Mouse (Mus musculus) stomach, postnatal 0 days (tissue): ENCODE results near the gene Gm16253.

ENCODE experiments used
- CTCF ChIP-seq: IDR thresholded peaks from 2 replicates; pipeline ENCODE4 v1.5.1; 2016; ENCODE audit warnings: antibody characterized with exemption, low read depth, mild to moderate bottlenecking, moderate library complexity
- EP300 ChIP-seq: optimal IDR thresholded peaks from 2 replicates; pipeline ENCODE3; 2016; ENCODE audit warnings: antibody characterized with exemption

DNA sequence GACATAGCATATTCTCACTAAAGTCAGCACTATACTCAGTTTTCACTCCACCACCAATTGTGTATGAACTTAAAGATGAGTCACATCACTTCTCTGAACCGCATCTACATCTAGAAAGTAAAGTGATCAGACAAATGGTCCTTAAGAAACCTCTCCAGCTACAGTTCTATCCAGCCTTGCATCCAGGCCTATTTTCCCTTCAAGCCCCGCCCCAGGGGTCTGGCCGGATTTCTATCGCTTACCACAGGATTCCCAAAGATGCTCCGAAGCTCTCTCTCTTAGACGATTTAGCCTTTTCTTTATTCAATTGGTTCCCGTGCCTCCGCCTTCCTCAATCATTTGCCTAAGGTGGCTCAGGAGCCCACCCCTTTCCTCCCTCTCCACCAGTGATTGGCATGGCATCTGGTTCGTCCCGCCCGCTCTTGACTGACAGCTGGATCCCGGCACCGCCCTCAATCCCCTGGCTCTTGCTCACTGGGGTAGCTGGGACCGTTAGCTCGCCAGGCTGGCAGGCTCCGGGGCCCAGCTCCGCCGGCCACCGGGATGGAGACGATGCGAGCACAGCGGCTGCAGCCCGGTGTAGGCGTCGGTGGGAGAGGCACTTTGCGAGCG is 24.0 kb downstream of the Gm16253 start, which contains the start of gene Lix1l:
- no peak for TF ChIP-seq CTCF
- no peak for TF ChIP-seq EP300
